Mouse (Mus musculus) Patski (cell line): ENCODE data around the gene Daam2. TPM values are rescaled to one million over a fixed set of nuclear protein-coding genes. Genes with fewer than 3 reads are reported as not detected.

Source experiments
- ATAC-seq: fragments of 100-300 bp; one replicate; pipeline ENCODE4 v1.8.0; 2021
- CTCF ChIA-PET: fragments of 350-600 bp; sonication (Branson Sonifier 250); formaldehyde crosslinking; loops from one replicate; lab custom pipeline; 2022; ENCODE audit warnings: inconsistent platforms; lab: Charles Lee
- POLR2A ChIA-PET: fragments of 350-600 bp; sonication (Branson Sonifier 250); formaldehyde crosslinking; loops from one replicate; lab custom pipeline; 2022; ENCODE audit warnings: antibody characterized with exemption, inconsistent platforms; lab: Charles Lee
- DNase-seq: peaks from one replicate; pipeline ENCODE4 v3.0.0-alpha.2; 2011; ENCODE audit warnings: low read depth, low spot score
- H3K27me3 ChIP-seq: fragments of 371-371 bp; one replicate; pipeline ENCODE4 v1.5.1; 2021
- CTCF ChIP-seq: fragments of 100-300 bp; IDR thresholded peaks from one replicate; pipeline ENCODE4 v1.5.1; 2021
- in situ Hi-C: fragments of 300-500 bp; cut with MboI; formaldehyde crosslinking; loops from 3 replicates; pipeline ENCODE4 v1.11.1; 2018; ENCODE audit warnings: low pct_unique_long_range_greater_than_20kb, mixed read lengths
- polyA plus RNA-seq: library from polyadenylated mRNA; unstranded; gene quantifications from one replicate; pipeline ENCODE4 v1.2.3, GENCODE M21; 2021

The Daam2 gene
- polyA plus RNA-seq, 1 experiment from 2014 or later = 2.4 TPM

DNA sequence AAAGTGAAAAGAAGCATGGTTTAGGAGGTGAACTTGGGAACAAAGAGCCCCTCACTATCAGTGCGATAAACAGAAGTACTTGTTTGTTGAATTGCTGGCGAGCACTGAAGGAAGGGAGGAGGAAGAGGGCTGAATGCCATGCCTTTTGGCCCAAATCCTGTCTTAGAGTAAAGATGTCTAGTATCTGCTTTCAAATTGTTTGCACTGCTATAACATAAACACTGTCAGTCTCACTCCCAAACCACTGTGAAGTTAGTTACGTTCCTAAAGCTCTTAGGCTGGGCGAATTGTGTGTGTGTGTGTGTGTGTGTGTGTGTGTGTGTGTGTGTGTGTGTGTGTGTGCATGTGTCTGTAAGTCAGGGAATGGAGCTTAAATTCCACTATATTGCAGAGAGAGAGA lies 28.6 kb downstream of the Daam2 start:
- no peak for DNase-seq
- in situ Hi-C loops = no loop called here
- CTCF ChIA-PET = interaction anchor here (1.0 kb wide), 1 partner anchor 11 kb away, joined by 4 read pairs; no protein-coding TSS in a partner anchor
- no peaks in the 10 kb centered on the region for H3K27me3 ChIP-seq
- ATAC-seq = no peak
- POLR2A ChIA-PET = no interaction called here
- no peak for TF ChIP-seq CTCF

- no peak for TF ChIP-seq CTCF
- CTCF ChIA-PET = no interaction called here
Measured at GRCm38 (mm10) chr17:49534267-49534719, 29.9 kb downstream of the Daam2 start.

DNA sequence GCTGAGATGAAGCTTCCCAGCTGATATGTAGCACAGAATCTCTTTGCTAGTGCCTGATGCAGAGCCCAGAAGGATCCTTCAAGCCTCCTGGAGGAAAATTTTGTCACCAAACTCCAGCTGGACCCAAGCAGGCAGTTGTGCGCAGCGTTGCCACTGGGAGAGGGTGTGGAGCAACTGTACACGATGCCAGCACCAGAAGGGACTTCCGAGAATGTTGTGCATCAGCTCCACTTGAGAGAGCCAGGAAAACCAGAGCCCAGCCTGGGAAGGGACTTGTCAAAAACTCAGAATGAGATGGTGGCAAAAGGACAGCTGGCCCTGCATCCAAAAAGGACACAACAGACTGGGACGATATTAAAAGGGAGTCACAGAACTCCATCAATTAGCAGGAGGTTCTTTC lies 32.5 kb downstream of the Daam2 start:
- ATAC-seq (no peak), DNase-seq (no peak)
- H3K27me3 ChIP-seq = no peaks in the 10 kb centered on the region
- POLR2A ChIA-PET = no interaction called here
- in situ Hi-C loops = loop anchor here (5.0 kb wide), 3 partner anchors 81 to 366 kb away; no protein-coding TSS in a partner anchor
- TF ChIP-seq CTCF = no peak
- CTCF ChIA-PET = interaction anchor here (4.0 to 5.8 kb wide), 2 partner anchors 63 to 367 kb away, joined by 27 to 45 read pairs; no protein-coding TSS in a partner anchor

More at GRCm38 (mm10) chr17:49534267-49534719, 29.9 kb downstream of the Daam2 start:
- DNase-seq (no peak), ATAC-seq (no peak)
- POLR2A ChIA-PET = no interaction called here
- no peaks in the 10 kb centered on the region for H3K27me3 ChIP-seq
- in situ Hi-C loops = loop anchor here (5.0 kb wide), 3 partner anchors 78 to 363 kb away; no protein-coding TSS in a partner anchor

DNA sequence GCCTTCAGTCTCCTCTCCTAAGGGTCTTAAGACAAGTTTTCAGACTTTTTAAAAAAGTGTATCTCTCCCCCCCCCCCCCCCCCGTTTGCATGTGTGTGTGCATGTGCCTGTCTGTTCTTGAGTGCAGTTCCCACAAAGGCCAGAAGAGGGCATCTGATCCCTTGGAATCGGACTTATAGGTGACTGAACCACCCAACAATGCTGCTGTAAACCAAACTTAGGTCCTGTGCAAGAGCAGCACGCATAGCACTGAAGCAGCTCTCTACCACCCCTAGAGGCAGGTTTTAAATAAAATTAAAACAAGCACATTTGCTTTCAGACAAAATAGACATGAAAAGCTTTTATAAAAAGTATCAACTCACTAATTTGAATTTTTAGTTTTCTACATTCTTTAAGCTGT lies 33.9 kb downstream of the Daam2 start:
- no peak for DNase-seq
- H3K27me3 ChIP-seq = no peaks in the 10 kb centered on the region
- in situ Hi-C loops = loop anchor here (5.0 kb wide), 3 partner anchors 82 to 367 kb away; no protein-coding TSS in a partner anchor
- TF ChIP-seq CTCF = peak; percentile 93
- ATAC-seq = no peak
- ChIA-PET CTCF (interaction anchor here (0.7 to 5.8 kb wide), 17 partner anchors 9 to 372 kb away, joined by 3 to 45 read pairs (median 3); partner anchors contain the start of gene Daam2), POLR2A (interaction anchor here (0.6 kb wide), 2 partner anchors 8 to 9 kb away, joined by 3 read pairs; no protein-coding TSS in a partner anchor)

DNA sequence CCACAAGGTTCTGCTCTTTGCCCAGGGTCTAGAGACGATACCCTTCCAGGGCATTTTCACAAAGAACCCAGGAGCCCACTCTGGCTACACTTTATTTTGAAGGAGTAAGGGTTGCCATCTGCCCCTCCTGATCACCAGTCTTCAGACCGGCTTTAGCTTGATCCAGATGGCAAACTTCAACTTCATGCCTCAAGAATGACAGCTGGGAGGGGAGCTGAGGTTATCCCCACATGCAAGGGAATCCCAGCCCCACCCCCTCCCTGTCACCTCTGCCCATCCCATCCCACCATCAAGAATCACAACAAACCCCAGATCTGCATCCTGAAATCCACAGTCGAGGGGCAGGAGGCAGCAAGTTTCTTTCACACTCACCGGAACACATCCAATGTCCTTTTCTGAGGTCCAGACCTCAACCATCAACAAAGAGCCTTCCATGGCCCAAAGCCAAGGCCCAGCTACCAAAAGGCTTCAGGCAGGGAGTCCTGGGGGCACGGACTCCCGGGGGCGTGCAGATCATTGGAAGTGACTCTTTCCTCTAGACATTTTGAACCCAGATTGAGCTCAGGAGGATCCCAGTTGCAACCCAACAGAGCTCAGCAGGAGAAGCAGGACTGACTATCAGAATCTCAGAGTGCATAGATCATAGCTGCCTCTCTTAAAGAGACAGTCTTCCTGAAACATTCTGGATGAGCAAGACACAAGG lies 35.5 kb downstream of the Daam2 start:
- ChIA-PET CTCF (interaction anchor here (1.8 to 5.8 kb wide), 4 partner anchors 60 to 370 kb away, joined by 3 to 45 read pairs (median 18); no protein-coding TSS in a partner anchor), POLR2A (no interaction called here)
- no peaks in the 10 kb centered on the region for H3K27me3 ChIP-seq
- DNase-seq = no peak
- in situ Hi-C loops = loop anchor here (5.0 kb wide), 1 partner anchor 349 kb away; no protein-coding TSS in a partner anchor
- TF ChIP-seq CTCF = no peak
- no peak for ATAC-seq

DNA sequence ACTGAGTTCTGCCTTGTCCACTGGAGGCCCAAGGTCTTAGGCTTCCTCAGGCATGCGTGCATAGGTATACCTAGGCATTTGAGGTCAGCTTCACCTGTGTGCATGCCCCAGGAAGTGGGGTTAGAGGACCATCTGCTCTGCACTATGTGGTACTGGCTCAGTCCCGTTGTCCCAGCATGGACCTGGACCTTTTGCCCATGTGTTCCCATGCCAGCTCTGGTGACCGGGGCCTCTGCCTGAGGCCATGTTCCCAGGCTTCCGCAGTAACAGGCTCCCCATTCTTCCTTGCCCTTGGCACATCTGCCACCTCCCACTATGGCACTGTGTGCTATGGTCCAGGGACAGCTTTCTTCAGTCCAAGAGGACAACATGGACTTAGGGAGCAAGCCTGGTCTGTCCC lies 36.1 kb downstream of the Daam2 start:
- no peaks in the 10 kb centered on the region for H3K27me3 ChIP-seq
- ATAC-seq (no peak), DNase-seq (no peak)
- no peak for TF ChIP-seq CTCF
- ChIA-PET POLR2A (no interaction called here), CTCF (interaction anchor here (0.9 to 5.8 kb wide), 3 partner anchors 60 to 371 kb away, joined by 3 to 45 read pairs (median 3); no protein-coding TSS in a partner anchor)
- in situ Hi-C loops = loop anchor here (5.0 kb wide), 1 partner anchor 349 kb away; no protein-coding TSS in a partner anchor

DNA sequence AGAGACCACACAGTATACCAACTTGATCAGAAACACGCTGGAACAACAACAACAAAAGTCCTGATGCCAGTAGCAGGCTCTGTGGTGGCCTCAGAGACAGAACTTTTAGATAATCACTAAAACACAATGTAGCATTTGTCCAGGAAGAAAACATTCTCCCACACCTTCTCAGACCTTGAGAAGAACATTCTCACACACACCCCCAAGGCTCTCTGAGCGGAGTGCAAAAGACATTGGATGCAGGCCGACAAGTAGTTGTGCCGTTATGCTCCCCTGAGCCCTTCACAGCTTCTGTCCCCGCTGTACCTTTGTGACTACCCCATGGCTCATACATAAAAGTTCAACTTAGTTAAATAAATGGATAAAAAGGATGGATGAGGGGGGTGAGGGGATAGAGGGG lies 37.6 kb downstream of the Daam2 start:
- DNase-seq = no peak
- ChIA-PET CTCF (interaction anchor here (0.8 to 2.1 kb wide), 2 partner anchors 53 to 70 kb away, joined by 3 to 7 read pairs; no protein-coding TSS in a partner anchor), POLR2A (no interaction called here)
- in situ Hi-C loops = loop anchor here (5.0 kb wide), 1 partner anchor 351 kb away; no protein-coding TSS in a partner anchor
- ATAC-seq = no peak
- H3K27me3 ChIP-seq = no peaks in the 10 kb centered on the region
- TF ChIP-seq CTCF = no peak

DNA sequence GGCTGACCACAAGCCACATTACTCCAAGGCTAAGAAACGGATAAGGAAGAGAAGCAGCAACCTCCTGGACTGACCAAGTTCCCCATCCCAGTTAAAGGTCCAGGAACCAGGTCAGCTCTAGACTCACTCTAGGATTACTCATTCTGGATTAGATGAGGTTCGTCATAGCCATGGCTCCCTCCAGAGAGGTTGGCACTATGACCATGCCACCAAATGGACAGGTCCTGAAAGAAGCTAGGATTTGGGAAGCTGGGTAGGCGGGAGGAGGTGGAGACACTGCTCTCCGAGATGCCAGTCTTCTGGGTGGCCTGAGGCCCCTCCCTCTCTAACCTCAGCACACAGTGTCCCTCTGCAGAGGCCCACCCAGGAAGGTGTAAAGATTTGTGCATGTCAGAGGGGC lies 38.2 kb downstream of the Daam2 start:
- H3K27me3 ChIP-seq = no peaks in the 10 kb centered on the region
- ATAC-seq (no peak), DNase-seq (no peak)
- no peak for TF ChIP-seq CTCF
- in situ Hi-C loops = loop anchor here (5.0 kb wide), 1 partner anchor 351 kb away; no protein-coding TSS in a partner anchor
- CTCF ChIA-PET = interaction anchor here (1.6 to 2.1 kb wide), 2 partner anchors 53 to 58 kb away, joined by 5 to 7 read pairs; no protein-coding TSS in a partner anchor
- POLR2A ChIA-PET = no interaction called here

DNA sequence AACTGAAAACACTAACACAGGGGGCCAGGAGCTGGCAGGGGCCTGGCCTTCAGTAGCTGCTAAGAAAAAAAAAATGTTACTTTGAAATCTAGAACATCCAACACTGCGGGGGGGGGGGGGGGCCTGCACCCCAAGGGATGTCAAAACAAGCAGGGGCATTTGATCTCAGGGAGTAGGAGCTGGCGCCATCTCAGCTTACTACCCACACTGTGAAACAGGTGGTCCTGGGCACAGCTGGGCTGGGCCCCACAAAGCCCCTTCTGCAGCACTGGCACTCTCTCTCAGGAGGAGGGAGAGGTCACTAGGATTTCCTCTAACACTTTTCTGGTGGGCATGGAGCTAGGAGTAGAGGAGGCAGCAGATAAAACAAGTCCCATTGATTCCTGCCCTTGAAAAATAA lies 39.6 kb downstream of the Daam2 start:
- ATAC-seq (no peak), DNase-seq (no peak)
- ChIA-PET POLR2A (no interaction called here), CTCF (interaction anchor here (0.8 to 2.2 kb wide), 6 partner anchors 9 to 57 kb away, joined by 3 to 8 read pairs (median 4); no protein-coding TSS in a partner anchor)
- in situ Hi-C loops = no loop called here
- H3K27me3 ChIP-seq = no peaks in the 10 kb centered on the region
- no peak for TF ChIP-seq CTCF

- in situ Hi-C loops = no loop called here
- POLR2A ChIA-PET = interaction anchor here (1.2 kb wide), 1 partner anchor 47 kb away, joined by 3 read pairs; no protein-coding TSS in a partner anchor
- TF ChIP-seq CTCF = no peak
- no peaks in the 10 kb centered on the region for H3K27me3 ChIP-seq
- no peak for DNase-seq
- no peak for ATAC-seq
- CTCF ChIA-PET = interaction anchor here (1.6 kb wide), 1 partner anchor 53 kb away, joined by 3 read pairs; no protein-coding TSS in a partner anchor
Measured at GRCm38 (mm10) chr17:49522435-49522834, 41.7 kb downstream of the Daam2 start.
